Mouse (Mus musculus) intestine, embryonic 14.5 days (tissue): ENCODE measurements at regions not wholly inside any gene's neighbourhood (a gene's known extent, or its start where the extent isn't known, plus 50 kb on each side); places are given as distances from the start of the nearest gene placed in this dataset.

ENCODE experiments used
- ATAC-seq: fragments of 200-750 bp; cut with Nextera tagmentation; replicated peaks from 2 replicates; pipeline ENCODE4 v1.8.0; 2017; ENCODE audit warnings: low read depth, moderate number of reproducible peaks, moderate TSS enrichment, moderate library complexity; ENCODE audit not compliant: low FRiP score, low TSS enrichment
- DNase-seq: peaks from one replicate; pipeline ENCODE4 v3.0.0-alpha.2; 2018; ENCODE audit warnings: low spot score
- H3K27ac ChIP-seq: fragments of 300-500 bp; sonication (generic); 2 replicates; pipeline ENCODE4 v1.5.1; 2014; ENCODE audit warnings: low read depth, mild to moderate bottlenecking, control low read depth
- H3K27me3 ChIP-seq: fragments of 300-500 bp; sonication (generic); replicated peaks from 2 replicates; pipeline ENCODE4 v1.6.1; 2014; ENCODE audit warnings: low read length, control low read depth; ENCODE audit not compliant: control insufficient read depth, insufficient read depth
- H3K36me3 ChIP-seq: fragments of 300-500 bp; sonication (generic); 2 replicates; pipeline ENCODE4 v1.6.1; 2014; ENCODE audit warnings: low read length, control low read depth; ENCODE audit not compliant: control insufficient read depth, insufficient read depth
- H3K4me1 ChIP-seq: fragments of 300-500 bp; sonication (generic); replicated peaks from 2 replicates; pipeline ENCODE4 v1.6.1; 2014; ENCODE audit warnings: low read length, control low read depth, mixed read lengths; ENCODE audit not compliant: control insufficient read depth, insufficient read depth
- H3K4me2 ChIP-seq: fragments of 300-500 bp; sonication (generic); 2 replicates; pipeline ENCODE4 v1.6.1; 2014; ENCODE audit warnings: low read length
- H3K4me3 ChIP-seq: fragments of 300-500 bp; sonication (generic); 2 replicates; pipeline ENCODE4 v1.5.1; 2014; ENCODE audit warnings: low read depth, low read length, control low read depth, mixed read lengths
- H3K9ac ChIP-seq: fragments of 300-500 bp; sonication (generic); 2 replicates; pipeline ENCODE4 v1.6.1; 2014; ENCODE audit warnings: mild to moderate bottlenecking, low read length
- H3K9me3 ChIP-seq: fragments of 300-500 bp; sonication (generic); 2 replicates; pipeline ENCODE4 v1.6.1; 2016; ENCODE audit warnings: low read length, control low read depth; ENCODE audit not compliant: control insufficient read depth
- WGBS: fragments of 180-500 bp; shearing (Covaris S2); extraction: QIAGEN DNeasy Blood & Tissue Kit; methylation state at CpG from one replicate; pipeline ENCODE4 v1.1.7; 2014; 5-methylcytosine and 5-hydroxymethylcytosine counted together

GRCm38 (mm10) chr19:26974576-26975204 is 89.0 kb downstream of the Gm815 start:
- DNase-seq, result no peak
- no peak for ATAC-seq
- Histone ChIP-seq H3K9me3 (no peaks in the 10 kb centered on the region), H3K36me3 (no peaks in the 10 kb centered on the region), H3K27me3 (no peaks in the 10 kb centered on the region), H3K27ac (no peak overlapping the region), H3K4me1 (no peaks in the 10 kb centered on the region), H3K4me3 (no peak overlapping the region), H3K9ac (no peak overlapping the region), H3K4me2 (no peak overlapping the region)
- WGBS, result 94% methylated on average over 3 of the region's 3 CpGs

GRCm38 (mm10) chr19:26976604-26977322 is 91.1 kb downstream of the Gm815 start:
- 68% methylated on average over 7 of the region's 7 CpGs for WGBS
- Histone ChIP-seq H3K9ac (no peak overlapping the region), H3K36me3 (no peaks in the 10 kb centered on the region), H3K27me3 (no peaks in the 10 kb centered on the region), H3K9me3 (no peaks in the 10 kb centered on the region), H3K4me1 (no peaks in the 10 kb centered on the region), H3K4me2 (no peak overlapping the region), H3K27ac (no peak overlapping the region), H3K4me3 (no peak overlapping the region)
- ATAC-seq (no peak), DNase-seq (no peak)

GRCm38 (mm10) chr19:26977887-26978639 is 92.4 kb downstream of the Gm815 start:
- Histone ChIP-seq H3K36me3 (no peaks in the 10 kb centered on the region), H3K27me3 (no peaks in the 10 kb centered on the region), H3K9me3 (no peaks in the 10 kb centered on the region), H3K4me2 (no peak overlapping the region), H3K27ac (no peak overlapping the region), H3K9ac (no peak overlapping the region), H3K4me1 (no peaks in the 10 kb centered on the region), H3K4me3 (no peak overlapping the region)
- ATAC-seq (no peak), DNase-seq (no peak)
- 61% methylated on average over 14 of the region's 14 CpGs for WGBS

GRCm38 (mm10) chr19:26978640-26979007 is 92.9 kb downstream of the Gm815 start:
- 58% methylated on average over 3 of the region's 3 CpGs for WGBS

GRCm38 (mm10) chr19:26979322-26979721 is 93.6 kb downstream of the Gm815 start:
- H3K27me3 ChIP-seq, result no peaks in the 10 kb centered on the region
- H3K36me3 ChIP-seq, result no peaks in the 10 kb centered on the region
- H3K4me1 ChIP-seq, result no peaks in the 10 kb centered on the region
- no peak for DNase-seq
- no peaks in the 10 kb centered on the region for H3K9me3 ChIP-seq
- no peak overlapping the region for H3K4me2 ChIP-seq
- H3K27ac ChIP-seq, result no peak overlapping the region
- ATAC-seq, result no peak
- H3K4me3 ChIP-seq, result no peak overlapping the region
- 80% methylated on average over 2 of the region's 2 CpGs for WGBS
- no peak overlapping the region for H3K9ac ChIP-seq

More at GRCm38 (mm10) chr19:26978640-26979007, 92.9 kb downstream of the Gm815 start:
- Histone ChIP-seq H3K4me2 (no peak overlapping the region), H3K27ac (no peak overlapping the region), H3K4me1 (no peaks in the 10 kb centered on the region), H3K4me3 (no peak overlapping the region), H3K27me3 (no peaks in the 10 kb centered on the region), H3K9ac (no peak overlapping the region), H3K9me3 (no peaks in the 10 kb centered on the region), H3K36me3 (no peaks in the 10 kb centered on the region)
- ATAC-seq (no peak), DNase-seq (no peak)

- Histone ChIP-seq H3K27me3 (no peaks in the 10 kb centered on the region), H3K4me2 (no peak overlapping the region), H3K4me1 (no peaks in the 10 kb centered on the region), H3K4me3 (no peak overlapping the region), H3K27ac (no peak overlapping the region), H3K36me3 (no peaks in the 10 kb centered on the region), H3K9ac (no peak overlapping the region), H3K9me3 (no peaks in the 10 kb centered on the region)
- whole genome bisulfite sequencing, result 85% methylated on average over 1 of the region's 1 CpGs
- ATAC-seq (no peak), DNase-seq (no peak)
Observed at GRCm38 (mm10) chr19:26986672-26987071, 101.0 kb downstream of the Gm815 start.

GRCm38 (mm10) chr19:26987197-26987596 is 101.5 kb downstream of the Gm815 start:
- H3K27me3 ChIP-seq, result no peaks in the 10 kb centered on the region

GRCm38 (mm10) chr19:26987909-26988456 is 102.3 kb downstream of the Gm815 start:
- no peak for ATAC-seq

More at GRCm38 (mm10) chr19:26987197-26987596, 101.5 kb downstream of the Gm815 start:
- Histone ChIP-seq H3K9ac (no peak overlapping the region), H3K4me3 (no peak overlapping the region), H3K4me1 (no peaks in the 10 kb centered on the region), H3K27ac (no peak overlapping the region), H3K9me3 (no peaks in the 10 kb centered on the region), H3K4me2 (no peak overlapping the region), H3K36me3 (no peaks in the 10 kb centered on the region)
- WGBS, result 53% methylated on average over 3 of the region's 3 CpGs
- DNase-seq (no peak), ATAC-seq (no peak)

More at GRCm38 (mm10) chr19:26987909-26988456, 102.3 kb downstream of the Gm815 start:
- no peaks in the 10 kb centered on the region for H3K27me3 ChIP-seq
- H3K36me3 ChIP-seq, result no peaks in the 10 kb centered on the region
- H3K9ac ChIP-seq, result no peak overlapping the region
- no peaks in the 10 kb centered on the region for H3K4me1 ChIP-seq
- 82% methylated on average over 6 of the region's 6 CpGs for WGBS
- H3K27ac ChIP-seq, result no peak overlapping the region
- H3K4me3 ChIP-seq, result no peak overlapping the region
- no peak for DNase-seq
- no peaks in the 10 kb centered on the region for H3K9me3 ChIP-seq
- H3K4me2 ChIP-seq, result no peak overlapping the region
